Mouse (Mus musculus) spleen, postnatal 4 days (tissue): ENCODE measurements at regions not wholly inside any gene's neighbourhood (a gene's known extent, or its start where the extent isn't known, plus 50 kb on each side); places are given as distances from the start of the nearest gene placed in this dataset.

Experiments
- DNase-seq, 2 experiments: peaks; one replicate each; pipeline ENCODE4 v3.0.0; 2022; ENCODE audit warnings: low spot score in 2 of 2

DNA sequence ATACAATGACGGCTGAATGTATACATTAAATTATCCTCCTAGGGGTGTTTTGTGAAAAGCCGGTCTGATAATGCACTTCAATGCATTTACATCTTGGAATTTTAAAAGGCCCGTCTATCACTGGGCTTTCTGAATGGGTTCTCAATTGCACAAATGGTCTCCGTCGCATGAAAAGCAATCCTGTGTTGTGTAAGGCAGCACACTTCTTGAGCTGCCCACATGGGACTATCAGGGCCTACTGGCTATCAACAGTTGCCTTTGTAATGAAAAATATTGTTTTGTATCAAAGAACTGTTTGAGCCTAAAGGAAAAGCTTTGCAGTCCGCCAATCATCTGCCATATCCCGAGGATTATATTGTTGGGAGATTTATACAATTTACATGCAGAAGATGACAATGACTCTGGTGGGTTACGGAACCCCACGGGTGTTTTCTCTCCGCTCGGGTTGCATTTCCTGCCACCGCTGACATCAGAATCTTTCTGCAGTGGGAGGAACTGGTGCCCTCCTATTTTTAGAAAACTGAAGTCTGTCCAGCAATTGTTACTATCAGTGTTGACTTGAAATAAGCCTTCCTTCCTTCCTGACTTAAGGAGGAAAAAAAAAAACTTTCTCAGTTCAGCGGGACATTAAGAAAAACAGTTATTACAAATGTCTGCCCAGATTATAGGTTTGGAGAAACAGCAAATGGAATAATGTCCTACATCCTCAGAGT, 118.7 kb downstream of the Tmem26 start:
- DNase-seq: no peak

DNA sequence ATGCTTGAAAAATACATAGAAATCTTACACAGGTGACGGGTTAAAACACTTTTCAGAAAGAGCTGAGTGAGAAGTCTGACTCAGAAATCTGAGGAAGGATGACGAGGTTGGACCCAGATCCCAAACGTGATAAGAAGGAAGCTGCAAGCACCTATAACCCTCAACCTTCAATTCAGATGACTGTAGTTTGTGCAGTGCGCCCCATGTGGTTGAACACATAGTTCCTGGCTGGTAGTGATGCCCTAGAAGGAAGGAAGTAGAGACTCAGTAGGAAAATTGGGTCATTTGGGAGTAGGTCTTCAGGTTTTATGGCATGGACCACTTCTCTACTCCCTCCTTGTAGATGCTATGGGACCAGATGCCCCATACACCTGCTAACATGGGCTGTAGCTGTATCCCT, 120.6 kb downstream of the Tmem26 start:
- DNase-seq: no peak

DNA sequence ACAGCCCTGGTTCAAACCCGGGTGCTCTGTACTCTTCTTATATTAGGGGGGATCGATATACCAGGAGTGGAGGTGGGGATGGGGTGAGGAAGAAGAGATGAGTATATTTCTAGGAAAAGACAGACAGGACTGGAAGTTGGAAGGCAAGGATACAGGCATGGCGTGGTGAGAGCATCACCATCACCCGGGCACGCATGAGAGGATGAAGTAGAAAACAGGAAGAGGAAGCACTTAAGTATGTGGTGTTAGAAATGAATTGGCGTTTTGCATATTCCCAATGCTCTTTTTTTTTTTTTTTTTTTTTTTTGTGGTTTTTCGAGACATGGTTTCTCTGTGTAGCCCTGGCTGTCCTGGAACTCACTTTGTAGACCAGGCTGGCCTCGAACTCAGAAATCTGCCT, 121.2 kb downstream of the Tmem26 start:
- DNase-seq: no peak

DNA sequence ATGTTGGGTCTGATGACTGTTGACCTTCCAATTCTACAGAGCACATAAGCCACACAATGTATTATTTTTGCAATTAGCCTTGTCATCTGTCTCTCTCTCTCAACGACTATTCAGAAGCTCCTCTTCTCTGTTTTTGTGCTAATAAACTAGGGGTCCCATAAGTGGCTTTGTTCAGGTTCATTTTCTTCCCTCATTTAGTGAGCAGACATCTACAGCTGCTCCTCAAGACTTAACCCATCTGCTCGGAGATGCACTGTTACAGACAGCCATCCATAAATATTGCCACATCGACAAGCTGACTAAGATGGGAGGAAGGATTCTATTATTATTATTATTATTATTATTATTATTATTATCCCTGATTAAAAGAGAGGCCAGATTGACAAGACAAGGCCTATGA, 127.7 kb downstream of the Tmem26 start:
- peak in 1 of 2 experiments; percentile 11 for DNase-seq

DNA sequence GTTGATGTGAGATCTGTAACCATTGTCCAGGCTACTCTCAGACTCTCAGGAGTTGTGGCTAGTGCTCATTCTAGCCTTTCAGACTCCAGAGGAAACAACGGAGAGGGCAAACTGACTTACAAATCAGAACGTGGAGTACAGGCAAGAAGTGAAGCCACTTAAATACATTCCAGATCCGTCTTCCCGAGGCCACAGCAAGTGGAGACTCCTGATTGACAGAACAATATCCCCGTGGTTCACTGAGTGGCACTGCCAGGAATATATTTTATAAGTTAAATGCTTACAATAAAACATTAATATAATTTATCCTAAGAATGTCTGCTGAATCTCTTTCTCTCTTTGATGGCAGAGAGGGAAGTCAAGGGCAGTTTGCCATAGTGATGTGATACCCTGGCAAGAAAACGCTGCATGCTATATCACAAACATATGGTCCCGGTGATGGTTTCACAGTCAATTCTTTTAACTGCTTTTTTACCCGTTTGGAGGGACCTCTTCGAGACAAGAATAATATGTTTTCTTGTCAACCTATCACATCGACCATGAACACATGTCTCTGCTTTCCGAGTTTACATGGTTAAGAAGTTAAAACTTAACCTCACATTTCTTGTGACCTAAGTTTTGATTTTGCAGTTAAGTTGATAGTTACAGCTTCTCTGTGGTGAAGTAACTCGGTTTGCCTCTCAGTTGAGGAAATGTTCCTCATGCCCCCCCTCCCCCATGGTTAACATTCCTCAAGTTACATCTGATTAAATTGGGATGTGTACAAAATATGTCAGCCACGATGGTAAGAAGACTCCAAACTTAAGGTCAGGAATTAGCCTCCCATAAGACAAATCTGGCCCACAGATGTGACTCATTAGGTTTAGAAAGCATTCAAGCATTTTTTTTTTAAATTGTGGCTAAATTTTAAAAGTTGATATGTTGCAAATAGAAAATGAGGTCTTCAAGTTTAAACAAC, 132.8 kb downstream of the Tmem26 start:
- DNase-seq: no peak

DNA sequence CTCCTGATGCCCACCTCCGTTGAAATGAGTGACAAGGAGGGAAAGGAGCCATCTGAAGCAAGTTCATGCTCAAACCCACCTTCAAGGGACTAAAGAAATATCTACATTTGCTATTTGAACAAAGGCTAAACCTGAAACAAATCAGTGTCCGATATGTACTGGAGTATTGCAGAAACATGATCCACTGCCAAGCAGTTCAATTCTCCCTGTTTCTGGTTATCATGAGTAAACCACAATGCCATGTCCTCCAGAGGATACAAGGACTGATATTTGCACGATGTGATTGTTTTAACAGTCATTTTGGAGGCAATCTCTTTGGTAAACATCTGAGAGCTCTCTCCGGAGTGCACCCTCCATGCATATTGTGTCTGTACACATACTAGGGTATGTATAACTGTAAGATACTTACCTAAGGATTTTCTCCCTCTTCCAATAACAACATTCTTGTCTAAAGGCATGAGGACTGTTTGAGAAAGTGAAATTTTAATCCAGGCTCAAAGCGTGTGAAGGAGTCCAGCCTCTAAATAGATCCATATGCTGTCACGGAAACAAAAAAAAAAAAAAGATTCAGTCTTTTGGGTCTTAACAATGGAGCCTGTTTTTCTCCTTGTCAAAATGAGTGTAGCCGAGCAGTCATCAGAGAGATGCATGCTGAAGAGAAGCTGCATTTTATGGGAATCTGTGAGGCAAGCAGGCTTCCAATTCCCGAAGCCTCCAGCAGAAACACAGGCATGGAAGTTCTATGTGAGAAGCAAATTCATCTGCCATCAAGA, 141.3 kb downstream of the Tmem26 start:
- DNase-seq: no peak

DNA sequence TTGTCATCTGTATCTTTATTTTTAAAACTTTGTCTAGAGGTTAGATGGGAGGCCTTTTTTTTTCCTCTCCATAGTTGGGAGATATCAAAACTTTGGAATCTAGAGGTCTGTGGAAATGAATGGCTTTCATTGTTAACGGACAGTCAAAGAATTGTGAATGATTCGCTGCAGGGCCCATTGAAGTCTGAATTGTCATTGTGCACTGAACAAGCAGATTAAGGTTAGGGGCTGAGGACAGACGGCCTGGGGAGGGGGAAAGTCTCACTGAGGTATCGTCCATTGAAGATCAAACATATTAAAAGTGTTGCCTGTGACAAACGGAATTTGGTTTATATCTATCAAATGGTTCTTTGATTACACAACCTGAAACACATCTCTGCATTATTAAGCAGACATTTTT, 142.3 kb downstream of the Tmem26 start:
- DNase-seq: no peak

DNA sequence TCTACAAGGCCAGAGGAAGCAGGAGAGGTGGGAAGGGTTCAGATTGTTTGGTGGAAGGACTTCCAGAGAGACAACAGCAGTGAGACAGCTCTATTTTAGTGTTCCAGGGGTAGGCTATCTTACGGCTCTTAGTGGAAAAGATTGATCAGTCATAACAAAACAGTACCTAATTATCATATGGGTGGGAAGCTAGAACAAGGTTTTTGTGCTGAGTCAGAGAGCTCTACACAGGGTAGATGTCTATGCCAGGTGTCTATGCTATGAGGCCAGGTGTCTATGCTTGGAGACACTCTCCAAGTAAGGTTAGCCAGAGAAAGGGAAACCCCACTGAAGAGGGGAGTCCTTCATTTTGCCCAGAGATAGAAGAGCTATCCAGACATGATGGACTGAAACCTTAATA, 143.9 kb downstream of the Tmem26 start:
- no peak for DNase-seq

DNA sequence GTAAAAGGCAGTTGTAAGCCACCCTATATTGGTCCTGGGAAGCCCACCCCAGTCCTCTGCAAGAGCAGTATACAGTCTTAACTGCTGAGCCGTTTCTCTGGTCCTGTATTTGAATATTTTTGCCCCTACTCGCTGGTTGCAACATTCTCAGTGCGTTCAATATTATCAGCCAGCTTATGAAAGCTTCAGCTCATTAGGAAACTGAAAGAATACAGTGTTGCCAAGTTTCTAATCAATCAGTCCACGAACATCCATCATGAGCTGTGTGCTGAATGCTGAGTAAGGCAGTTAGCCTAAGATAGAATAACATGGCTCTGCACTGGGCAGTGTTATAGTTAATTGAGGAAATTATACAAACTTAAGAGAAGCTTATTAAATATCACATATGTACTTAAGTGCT, 148.7 kb downstream of the Tmem26 start:
- no peak for DNase-seq

DNA sequence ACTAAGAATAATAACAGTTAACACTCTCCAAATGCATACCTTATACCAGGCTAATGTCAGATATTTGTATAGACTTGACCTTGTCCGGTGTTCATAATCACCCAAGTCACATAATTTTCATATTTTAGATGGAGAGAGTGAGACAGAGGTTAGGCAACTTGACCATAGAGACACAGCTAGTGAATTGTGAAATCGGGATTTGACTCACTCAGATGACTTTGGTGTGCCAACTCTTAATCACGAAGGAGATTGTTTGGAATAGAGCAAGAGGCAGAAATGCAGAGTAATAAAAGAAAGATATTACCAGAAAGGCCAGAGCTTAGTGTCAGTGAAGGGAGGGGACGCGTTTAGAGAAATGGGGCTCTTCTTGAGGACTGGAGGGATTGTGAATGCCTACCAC, 152.2 kb downstream of the Tmem26 start:
- no peak for DNase-seq

DNA sequence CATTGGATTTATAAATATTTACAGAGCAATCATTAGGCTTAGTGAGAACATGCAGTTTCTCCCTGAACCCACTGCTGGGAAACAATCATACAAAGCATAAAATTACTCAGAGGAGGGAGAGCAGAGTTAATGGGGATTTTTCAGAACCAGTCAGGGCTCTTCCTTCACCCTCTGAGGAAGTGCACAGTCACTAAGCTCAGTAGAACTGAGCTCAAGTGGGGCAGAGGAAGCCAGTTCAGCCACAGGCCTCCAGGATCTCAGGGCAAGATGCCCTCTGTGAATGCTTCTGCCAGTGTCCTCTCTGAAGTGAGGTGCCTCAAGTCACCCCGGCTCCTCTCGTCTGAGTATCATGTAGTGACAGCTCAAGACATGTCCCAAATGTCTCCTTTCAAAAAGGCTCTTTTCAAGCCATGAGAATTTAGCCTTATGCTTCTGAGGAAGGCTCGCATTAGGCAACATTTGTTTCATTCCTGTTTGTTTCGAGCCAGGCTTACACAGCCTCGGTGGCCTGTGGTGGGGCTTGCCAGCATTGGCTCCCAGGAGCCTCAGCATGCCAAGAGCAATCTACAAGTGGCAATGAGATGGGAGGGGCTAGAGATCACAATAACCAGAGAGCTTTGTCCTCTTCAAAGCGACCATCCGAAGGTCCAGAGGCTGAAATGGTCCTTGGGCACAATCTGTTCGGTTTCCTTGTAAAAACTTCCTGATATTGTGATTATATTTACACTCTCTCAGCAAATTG, 169.8 kb downstream of the Tmem26 start:
- DNase-seq: no peak

DNA sequence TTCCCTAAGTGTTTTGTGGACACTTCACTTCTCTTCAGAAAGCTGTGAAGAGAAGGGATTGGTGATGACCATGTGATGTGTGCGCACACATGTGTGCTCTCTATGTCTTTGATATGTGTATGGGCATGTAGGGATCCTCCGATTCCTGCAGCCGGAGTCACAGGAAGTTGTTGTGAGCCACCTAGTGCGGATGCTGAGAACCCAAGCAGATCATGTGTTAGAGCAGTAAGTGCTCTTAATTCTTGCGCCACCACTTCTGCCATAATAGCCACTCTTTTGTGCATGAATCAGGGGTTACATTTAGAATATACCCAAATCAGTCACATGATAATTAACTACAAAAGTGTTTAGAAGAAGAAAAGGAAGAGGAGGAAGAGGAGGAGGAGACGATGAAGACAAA, 170.7 kb downstream of the Tmem26 start:
- DNase-seq: no peak

DNA sequence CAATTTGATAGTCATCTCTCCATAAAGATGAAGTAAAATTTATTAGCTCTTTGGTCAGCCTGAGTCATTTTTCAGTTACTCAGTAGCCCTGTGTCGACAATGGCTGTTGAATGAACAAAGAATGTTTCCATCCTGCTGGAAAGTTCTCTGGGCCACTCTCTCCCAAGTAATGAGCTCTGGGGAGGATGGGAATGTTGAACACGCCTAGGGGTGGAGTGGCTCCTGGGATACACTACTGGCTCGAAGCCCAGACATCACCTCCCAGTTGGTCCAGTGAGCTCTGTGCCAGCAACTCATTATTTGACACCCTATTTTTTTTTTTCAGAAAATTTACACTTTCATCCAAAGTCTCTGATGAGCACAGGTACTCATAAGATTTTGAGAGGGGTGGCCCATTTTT, 174.1 kb downstream of the Tmem26 start:
- DNase-seq: no peak

DNA sequence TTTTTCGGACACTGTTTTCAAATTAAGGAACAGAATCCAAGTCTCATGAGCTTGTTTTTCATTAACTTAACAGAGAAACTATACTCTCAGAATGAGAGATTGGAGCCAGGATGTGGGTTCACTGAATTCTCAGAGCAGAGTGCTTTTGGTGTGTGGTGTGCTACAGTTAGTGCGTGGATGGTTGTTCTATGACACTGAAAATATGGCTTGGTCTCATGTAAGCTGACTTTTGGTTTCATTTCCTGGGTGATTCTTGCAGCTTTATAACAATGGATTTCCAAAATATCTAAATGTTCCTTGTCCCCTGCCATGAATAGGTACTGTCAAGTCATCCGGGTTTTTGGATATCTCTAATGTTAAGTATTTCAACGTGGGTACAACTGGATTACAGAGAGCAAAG, 177.7 kb downstream of the Tmem26 start:
- DNase-seq: no peak

DNA sequence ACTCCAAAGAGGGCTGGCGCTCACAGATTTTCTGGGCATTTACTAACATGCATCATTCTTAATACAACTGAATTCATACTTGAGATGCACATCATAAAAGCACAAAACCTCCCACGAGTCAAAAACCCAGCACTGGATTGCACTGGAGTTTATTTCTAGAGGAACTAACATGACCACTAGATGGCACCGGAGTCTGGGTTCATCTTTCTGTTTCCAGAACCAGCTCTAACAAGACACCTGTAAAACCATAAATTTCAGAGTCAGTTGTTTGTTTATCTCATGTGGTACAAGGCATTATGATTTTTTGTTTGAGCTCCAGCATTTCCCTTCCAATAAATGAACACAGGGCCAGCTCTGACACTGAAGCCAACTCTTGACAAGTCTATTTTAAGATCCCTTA, 179.2 kb downstream of the Tmem26 start:
- DNase-seq: no peak

DNA sequence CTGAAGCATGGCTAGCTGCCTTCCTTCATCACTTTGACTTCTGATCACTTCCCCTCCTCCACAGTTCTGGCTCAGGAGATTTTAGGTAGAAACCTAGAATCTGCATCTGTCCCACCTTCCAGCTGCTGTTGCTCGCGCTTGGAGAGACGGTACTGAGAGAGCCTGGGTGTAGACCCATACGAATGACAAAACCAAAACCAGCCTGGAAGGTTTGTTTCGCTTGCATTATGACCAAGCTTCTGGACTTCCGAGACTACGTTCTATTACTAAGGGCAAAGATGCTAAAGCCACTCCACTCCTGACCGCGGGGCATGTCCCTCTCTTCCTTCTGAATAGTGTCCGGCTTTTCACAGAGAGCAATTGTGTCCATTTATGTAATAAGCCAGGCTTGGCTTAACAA, 180.9 kb downstream of the Tmem26 start:
- DNase-seq: no peak

DNA sequence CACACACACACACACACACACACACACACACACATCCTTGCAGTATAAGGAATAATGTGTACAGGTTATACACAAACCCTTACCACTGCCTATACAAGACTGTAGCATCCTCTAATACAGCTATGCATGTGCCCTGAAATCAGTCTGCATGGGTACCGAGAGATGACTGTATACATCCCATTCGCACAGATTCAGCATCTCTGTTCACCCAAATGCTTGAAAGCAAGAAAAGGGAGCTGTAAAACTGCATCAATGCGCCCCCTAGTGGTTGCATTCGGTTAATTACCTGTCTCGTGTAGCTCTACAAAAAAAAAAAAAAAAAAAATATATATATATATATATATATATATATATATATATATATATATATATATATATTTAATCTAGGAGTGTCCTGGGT, 184.8 kb downstream of the Tmem26 start:
- peak; percentile 35 to 78 for DNase-seq

DNA sequence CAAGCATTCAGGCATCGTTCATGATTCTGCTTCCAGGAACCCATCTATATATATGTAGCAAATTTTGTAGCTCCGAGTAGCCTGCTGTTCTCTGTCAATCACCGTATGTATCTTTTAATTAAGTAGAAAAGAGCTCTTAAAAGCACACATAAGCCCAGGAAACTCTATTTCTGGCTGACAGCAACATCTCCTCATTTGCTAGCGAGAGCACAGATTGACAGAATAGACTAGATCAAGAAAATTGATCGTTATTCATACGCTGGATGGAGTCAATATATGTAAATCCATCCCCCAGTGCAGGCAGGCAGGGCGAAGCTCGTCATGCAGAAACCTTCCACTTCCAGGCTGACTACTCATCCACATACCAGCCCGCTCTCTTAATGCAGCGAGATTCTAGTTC, 185.6 kb downstream of the Tmem26 start:
- DNase-seq: no peak

DNA sequence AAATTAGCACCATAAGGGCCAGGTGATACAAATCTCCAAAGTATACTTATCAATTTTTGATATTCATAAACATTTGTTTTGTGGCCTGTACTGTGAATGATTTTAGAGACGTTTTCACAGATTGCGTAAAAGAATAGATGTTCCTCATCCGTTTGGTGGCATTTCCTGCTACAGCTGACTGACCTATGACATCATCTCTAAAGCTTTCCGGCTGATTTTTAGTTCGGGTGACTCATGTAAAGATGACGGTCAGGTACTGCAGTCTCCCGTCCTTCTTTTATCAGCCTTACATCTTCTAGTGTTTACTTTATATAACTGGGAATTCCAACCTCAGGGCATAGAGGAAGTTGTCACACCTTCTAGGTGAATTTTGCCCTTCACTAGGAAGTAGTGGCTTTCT, 192.7 kb downstream of the Tmem26 start:
- DNase-seq: no peak

DNA sequence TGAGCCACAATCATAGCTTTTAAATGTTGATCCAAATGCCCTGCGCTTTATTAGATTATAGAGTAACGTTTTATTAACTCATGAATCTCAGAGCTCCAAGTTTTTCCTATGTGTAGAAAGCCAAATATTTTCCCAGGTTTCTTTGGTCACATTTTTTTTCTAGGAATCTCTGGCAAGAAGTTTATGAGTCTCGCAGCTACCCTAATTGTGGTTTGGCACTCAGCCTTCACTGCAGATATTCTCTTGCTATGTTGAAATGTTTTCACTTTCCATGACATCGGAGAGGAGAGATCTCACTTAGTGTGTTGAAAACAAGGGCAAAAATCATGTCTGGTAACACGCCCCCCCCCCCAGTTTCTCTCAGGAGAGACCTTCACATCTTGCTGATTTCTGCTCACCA, 212.4 kb downstream of the Tmem26 start:
- DNase-seq: no peak

DNA sequence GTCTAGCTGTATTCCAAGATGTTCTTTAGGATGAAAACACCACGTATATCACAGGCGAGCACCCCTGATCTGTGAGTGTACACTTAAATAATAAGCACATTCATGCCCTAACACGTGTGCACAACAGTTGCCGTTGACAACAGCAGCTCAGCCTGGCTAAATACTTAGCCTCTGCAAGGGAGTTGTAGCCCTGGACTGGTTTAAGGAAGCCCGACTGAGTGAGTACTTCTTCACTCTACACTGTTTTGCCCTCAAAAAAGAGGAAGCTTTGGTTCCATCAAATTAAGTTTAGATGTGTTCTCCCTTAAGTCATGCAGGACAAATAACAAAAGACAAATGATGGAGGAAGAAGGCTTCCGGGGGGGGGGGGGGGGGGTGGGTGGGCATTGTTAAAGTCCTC, 208.0 kb upstream of the Rhobtb1 start:
- no peak for DNase-seq

DNA sequence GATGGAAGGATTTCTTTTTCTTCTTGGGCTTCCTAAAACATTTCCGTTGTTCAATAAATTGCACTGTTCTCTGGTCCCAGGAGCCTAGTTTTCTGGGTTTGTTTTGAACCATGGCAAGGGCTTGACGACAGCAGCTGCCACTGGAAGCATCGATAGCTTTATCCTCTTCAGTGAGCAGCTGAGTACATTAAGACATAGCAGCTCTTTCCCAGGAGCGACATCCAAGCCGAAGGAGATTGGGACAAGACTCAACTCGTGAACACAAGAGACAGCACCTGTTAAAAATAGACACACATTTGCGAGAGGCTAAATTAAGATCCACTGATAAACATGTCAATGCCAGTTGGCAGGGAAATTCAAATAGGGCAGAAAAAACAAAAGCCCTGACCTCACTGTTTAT, 194.7 kb upstream of the Rhobtb1 start:
- DNase-seq: no peak
